Mouse (Mus musculus): ENCODE results near the gene Snu13.

DNA sequence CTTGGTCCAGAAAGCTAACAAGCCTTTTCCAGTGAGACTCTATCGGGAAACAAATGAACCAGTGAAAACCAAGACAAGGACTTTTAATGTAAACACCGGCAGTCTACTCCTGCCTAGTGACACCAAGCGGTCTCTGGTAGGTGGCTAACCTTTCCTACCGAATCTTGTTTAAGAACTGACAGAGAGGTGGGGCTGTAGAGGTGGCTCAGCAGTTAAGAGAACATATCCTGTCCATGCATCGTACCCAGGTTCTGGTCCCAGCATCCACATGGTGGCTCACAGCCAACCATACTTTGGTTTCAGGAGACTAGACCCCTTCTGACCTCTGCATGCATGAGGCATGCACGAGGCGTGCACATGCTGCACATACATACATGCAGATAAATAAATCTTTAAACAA, 20.1 kb downstream of the Snu13 start:
- no peak for TF ChIP-seq ZNF384 (IDR thresholded peaks at IDR 0.05; ENCODE audit: low read depth, low read length)
- no peak for TF ChIP-seq HCFC1 (IDR thresholded peaks at IDR 0.05; ENCODE audit: borderline replicate concordance, insufficient read depth, low read length)
- TF ChIP-seq ZC3H11A (IDR thresholded peaks at IDR 0.05; ENCODE audit: borderline replicate concordance, low read depth, low read length) = no peak

All from ES-E14 (cell line).